Mouse (Mus musculus): Measurements from ENCODE around the gene Cep78. TPM values are rescaled to one million over a fixed set of nuclear protein-coding genes. Genes with fewer than 3 reads are reported as not detected.
A peak's percentile ranks its signal among the peaks of the same experiment; 100 is the strongest.

Gene Cep78
- polyA plus RNA-seq, 1 experiment from 2014 or later: 49.4 TPM

- H3K27me3 ChIP-seq (ENCODE audit: control insufficient read depth, insufficient read depth, low read length): no peaks in the 10 kb centered on the region
- H3K4me2 ChIP-seq (ENCODE audit: low read depth, low read length): peak overlapping the region; percentile 91
- H3K9me3 ChIP-seq (replicated peaks; ENCODE audit: control insufficient read depth, low read length): no peaks in the 10 kb centered on the region
- 0 out of 2 replicates have a peak overlapping the region, but pooled peaks have one; percentile 15 for H3K9ac ChIP-seq (replicated peaks; ENCODE audit: low read length)
- H3K4me1 ChIP-seq (ENCODE audit: control insufficient read depth, insufficient read depth, low read length): no peaks in the 10 kb centered on the region
- DNase-seq (ENCODE audit: low spot score) (peak; percentile 19), ATAC-seq (replicated peaks; ENCODE audit: insufficient number of reproducible peaks, low FRiP score, low TSS enrichment, low read depth) (0 out of 2 replicates have a peak, but pooled peaks have one; percentile 20)
- 21% methylated on average over 4 of the region's 4 CpGs for WGBS
- no peak overlapping the region for H3K27ac ChIP-seq (replicated peaks; ENCODE audit: low read depth, low read length)
- no peaks in the 10 kb centered on the region for H3K36me3 ChIP-seq (replicated peaks; ENCODE audit: control insufficient read depth, insufficient read depth, low read depth, low read length)
- no peak overlapping the region for H3K4me3 ChIP-seq (ENCODE audit: low read depth, low read length)
Measured at GRCm38 (mm10) chr19:15925719-15926045, 59.1 kb downstream of the Cep78 start.

GRCm38 (mm10) chr19:15924866-15925718 lies 59.7 kb downstream of the Cep78 start:
- Histone ChIP-seq H3K9me3 (replicated peaks; ENCODE audit: control insufficient read depth, low read length) (no peaks in the 10 kb centered on the region), H3K27me3 (ENCODE audit: control insufficient read depth, insufficient read depth, low read length) (no peaks in the 10 kb centered on the region), H3K9ac (replicated peaks; ENCODE audit: low read length) (peak overlapping the region; percentile 72), H3K27ac (replicated peaks; ENCODE audit: low read depth, low read length) (peak overlapping the region; percentile 47; the same call in 1 of the 2 replicates), H3K4me1 (ENCODE audit: control insufficient read depth, insufficient read depth, low read length) (no peaks in the 10 kb centered on the region), H3K4me3 (ENCODE audit: low read depth, low read length) (peak overlapping the region; percentile 73), H3K36me3 (replicated peaks; ENCODE audit: control insufficient read depth, insufficient read depth, low read depth, low read length) (no peaks in the 10 kb centered on the region), H3K4me2 (ENCODE audit: low read depth, low read length) (peak overlapping the region; percentile 91)
- WGBS: 3% methylated on average over 43 of the region's 43 CpGs
- ATAC-seq (replicated peaks; ENCODE audit: insufficient number of reproducible peaks, low FRiP score, low TSS enrichment, low read depth): peak; percentile 99
- DNase-seq (ENCODE audit: low spot score): peak; percentile 95

- Histone ChIP-seq H3K9me3 (replicated peaks; ENCODE audit: control insufficient read depth, low read length) (no peaks in the 10 kb centered on the region), H3K27ac (replicated peaks; ENCODE audit: low read depth, low read length) (peak overlapping the region; percentile 47), H3K4me2 (ENCODE audit: low read depth, low read length) (peak overlapping the region; percentile 91), H3K4me1 (ENCODE audit: control insufficient read depth, insufficient read depth, low read length) (no peaks in the 10 kb centered on the region), H3K4me3 (ENCODE audit: low read depth, low read length) (peak overlapping the region; percentile 73), H3K27me3 (ENCODE audit: control insufficient read depth, insufficient read depth, low read length) (no peaks in the 10 kb centered on the region), H3K36me3 (replicated peaks; ENCODE audit: control insufficient read depth, insufficient read depth, low read depth, low read length) (no peaks in the 10 kb centered on the region), H3K9ac (replicated peaks; ENCODE audit: low read length) (peak overlapping the region; percentile 72)
- under 1% methylated on average over 46 of the region's 46 CpGs for WGBS
- peak; percentile 33 for ATAC-seq (replicated peaks; ENCODE audit: insufficient number of reproducible peaks, low FRiP score, low TSS enrichment, low read depth)
- peak; percentile 56 for DNase-seq (ENCODE audit: low spot score)
Measured at GRCm38 (mm10) chr19:15924181-15924865, 60.5 kb downstream of the Cep78 start.

GRCm38 (mm10) chr19:15923426-15923825 lies 61.4 kb downstream of the Cep78 start:
- 36% methylated on average over 9 of the region's 9 CpGs for WGBS
- peak; percentile 12 for DNase-seq (ENCODE audit: low spot score)
- no peak for ATAC-seq (replicated peaks; ENCODE audit: insufficient number of reproducible peaks, low FRiP score, low TSS enrichment, low read depth)
- H3K9ac ChIP-seq (replicated peaks; ENCODE audit: low read length): peak overlapping the region; percentile 72; the same call in 1 of the 2 replicates
- no peaks in the 10 kb centered on the region for H3K4me1 ChIP-seq (ENCODE audit: control insufficient read depth, insufficient read depth, low read length)
- H3K36me3 ChIP-seq (replicated peaks; ENCODE audit: control insufficient read depth, insufficient read depth, low read depth, low read length): no peaks in the 10 kb centered on the region
- H3K27ac ChIP-seq (replicated peaks; ENCODE audit: low read depth, low read length): no peak overlapping the region
- H3K4me2 ChIP-seq (ENCODE audit: low read depth, low read length): peak overlapping the region; percentile 91
- H3K9me3 ChIP-seq (replicated peaks; ENCODE audit: control insufficient read depth, low read length): no peaks in the 10 kb centered on the region
- H3K27me3 ChIP-seq (ENCODE audit: control insufficient read depth, insufficient read depth, low read length): no peaks in the 10 kb centered on the region
- H3K4me3 ChIP-seq (ENCODE audit: low read depth, low read length): peak overlapping the region; percentile 73

GRCm38 (mm10) chr19:15919336-15919735 lies 65.5 kb downstream of the Cep78 start:
- Histone ChIP-seq H3K4me3 (ENCODE audit: low read depth, low read length) (no peak overlapping the region), H3K9me3 (replicated peaks; ENCODE audit: control insufficient read depth, low read length) (no peaks in the 10 kb centered on the region), H3K9ac (replicated peaks; ENCODE audit: low read length) (no peak overlapping the region), H3K36me3 (replicated peaks; ENCODE audit: control insufficient read depth, insufficient read depth, low read depth, low read length) (peaks cover 3% of the 10 kb centered on the region; the same call in 1 of the 2 replicates), H3K27me3 (ENCODE audit: control insufficient read depth, insufficient read depth, low read length) (no peaks in the 10 kb centered on the region), H3K4me2 (ENCODE audit: low read depth, low read length) (no peak overlapping the region), H3K27ac (replicated peaks; ENCODE audit: low read depth, low read length) (no peak overlapping the region), H3K4me1 (ENCODE audit: control insufficient read depth, insufficient read depth, low read length) (no peaks in the 10 kb centered on the region)
- no peak for ATAC-seq (replicated peaks; ENCODE audit: insufficient number of reproducible peaks, low FRiP score, low TSS enrichment, low read depth)
- 94% methylated on average over 7 of the region's 7 CpGs for WGBS
- DNase-seq (ENCODE audit: low spot score): no peak

GRCm38 (mm10) chr19:15918111-15918510 lies 66.7 kb downstream of the Cep78 start:
- Histone ChIP-seq H3K36me3 (replicated peaks; ENCODE audit: control insufficient read depth, insufficient read depth, low read depth, low read length) (peaks cover 3% of the 10 kb centered on the region), H3K27ac (replicated peaks; ENCODE audit: low read depth, low read length) (no peak overlapping the region), H3K4me2 (ENCODE audit: low read depth, low read length) (no peak overlapping the region), H3K9me3 (replicated peaks; ENCODE audit: control insufficient read depth, low read length) (no peaks in the 10 kb centered on the region), H3K4me1 (ENCODE audit: control insufficient read depth, insufficient read depth, low read length) (no peaks in the 10 kb centered on the region), H3K4me3 (ENCODE audit: low read depth, low read length) (no peak overlapping the region), H3K27me3 (ENCODE audit: control insufficient read depth, insufficient read depth, low read length) (no peaks in the 10 kb centered on the region), H3K9ac (replicated peaks; ENCODE audit: low read length) (no peak overlapping the region)
- DNase-seq (ENCODE audit: low spot score): no peak
- no peak for ATAC-seq (replicated peaks; ENCODE audit: insufficient number of reproducible peaks, low FRiP score, low TSS enrichment, low read depth)
- 95% methylated on average over 7 of the region's 7 CpGs for WGBS

- 90% methylated on average over 9 of the region's 9 CpGs for WGBS
- Histone ChIP-seq H3K27me3 (ENCODE audit: control insufficient read depth, insufficient read depth, low read length) (no peaks in the 10 kb centered on the region), H3K9ac (replicated peaks; ENCODE audit: low read length) (no peak overlapping the region), H3K4me2 (ENCODE audit: low read depth, low read length) (no peak overlapping the region), H3K9me3 (replicated peaks; ENCODE audit: control insufficient read depth, low read length) (no peaks in the 10 kb centered on the region), H3K36me3 (replicated peaks; ENCODE audit: control insufficient read depth, insufficient read depth, low read depth, low read length) (peaks cover 3% of the 10 kb centered on the region), H3K4me3 (ENCODE audit: low read depth, low read length) (no peak overlapping the region), H3K27ac (replicated peaks; ENCODE audit: low read depth, low read length) (no peak overlapping the region), H3K4me1 (ENCODE audit: control insufficient read depth, insufficient read depth, low read length) (no peaks in the 10 kb centered on the region)
- ATAC-seq (replicated peaks; ENCODE audit: insufficient number of reproducible peaks, low FRiP score, low TSS enrichment, low read depth) (no peak), DNase-seq (ENCODE audit: low spot score) (no peak)
Measured at GRCm38 (mm10) chr19:15913249-15913997, 71.4 kb downstream of the Cep78 start.
